Mouse (Mus musculus): ENCODE results near the gene Plau. TPM values are rescaled to one million over a fixed set of nuclear protein-coding genes. Genes with fewer than 3 reads are reported as not detected.

Plau gene
- polyA plus RNA-seq, 1 experiment from 2014 or later, result 0.83 TPM

DNA sequence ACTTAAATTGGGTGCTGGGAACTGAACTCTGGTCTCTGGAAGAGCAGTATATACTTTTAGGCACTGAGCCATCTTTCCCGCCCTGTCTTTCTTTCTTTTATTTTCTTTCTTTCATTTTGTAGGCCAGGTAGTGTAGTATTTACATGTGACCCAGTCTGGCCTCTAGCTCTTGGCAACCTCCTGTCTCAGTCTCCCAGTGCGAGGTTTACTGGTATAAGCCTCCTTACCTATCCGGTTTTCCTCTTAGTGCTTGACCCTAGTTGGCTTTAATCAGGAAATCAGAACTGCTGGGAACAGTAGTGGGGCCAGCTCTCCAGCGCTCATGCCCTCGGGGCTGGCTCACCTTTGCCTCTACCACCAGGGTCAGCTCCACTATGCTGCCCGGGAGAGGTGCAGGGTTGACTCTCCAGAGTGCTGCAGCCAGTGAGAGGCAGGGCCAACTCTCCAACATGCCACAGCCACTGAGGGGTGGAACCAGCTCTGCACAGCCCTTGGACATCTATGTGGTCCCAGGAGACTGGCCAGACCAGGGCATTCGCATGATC, 51.2 kb downstream of the Plau start:
- no peaks in the 10 kb centered on the region for H3K36me3 ChIP-seq (replicated peaks; ENCODE audit: insufficient read depth, low read length)
- H3K27ac ChIP-seq (ENCODE audit: low read depth), result no peak overlapping the region
- H3K4me1 ChIP-seq (ENCODE audit: insufficient read depth), result peaks cover 24% of the 10 kb centered on the region
- no peaks in the 10 kb centered on the region for H3K27me3 ChIP-seq (ENCODE audit: insufficient read depth, low read length)
- no peaks in the 10 kb centered on the region for H3K9me3 ChIP-seq (ENCODE audit: low read length)
- no peak for TF ChIP-seq EP300 (IDR thresholded peaks at IDR 0.05; ENCODE audit: low read depth)
- no peak for TF ChIP-seq CTCF (IDR thresholded peaks at IDR 0.05; ENCODE audit: low read depth)
- no peak for ATAC-seq
- no peak for DNase-seq
- no peak overlapping the region for H3K9ac ChIP-seq (replicated peaks)
- WGBS (ENCODE audit: insufficient replicate concordance), result 80% methylated on average over 7 of the region's 7 CpGs
- no peak overlapping the region for H3K4me2 ChIP-seq (ENCODE audit: low read depth, low read length)
- H3K4me3 ChIP-seq (ENCODE audit: low read depth, low read length), result no peak overlapping the region

DNA sequence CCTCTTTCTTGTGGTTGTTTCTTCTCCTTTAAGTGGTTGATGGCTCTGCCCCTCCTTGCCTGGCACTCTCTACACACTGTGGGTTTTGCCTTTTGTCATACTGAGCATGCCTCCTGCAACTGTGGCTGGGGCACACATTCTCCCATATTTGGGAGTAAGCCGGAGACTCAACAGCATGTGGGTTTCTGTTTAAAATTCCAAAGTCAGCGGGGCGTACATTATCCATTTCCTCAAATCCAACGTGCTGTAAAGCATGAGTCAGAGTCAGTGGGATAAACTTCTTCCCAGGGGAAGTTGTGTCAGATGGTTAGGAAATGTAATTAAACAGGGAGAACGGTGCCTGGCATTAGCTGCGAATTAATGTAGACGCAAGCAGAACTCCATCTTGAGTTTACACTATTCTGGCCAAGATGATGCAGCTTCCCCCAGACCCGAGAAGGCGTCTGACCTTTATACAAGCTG, 55.5 kb downstream of the Plau start:
- TF ChIP-seq EP300 (IDR thresholded peaks at IDR 0.05; ENCODE audit: low read depth) (no peak; the same call in 1 of the 2 replicates), CTCF (IDR thresholded peaks at IDR 0.05; ENCODE audit: low read depth) (no peak)
- peak; percentile 33; the same call in 1 of the 2 replicates for ATAC-seq
- WGBS (ENCODE audit: insufficient replicate concordance), result 54% methylated on average over 9 of the region's 9 CpGs
- H3K27ac ChIP-seq (ENCODE audit: low read depth), result no peak overlapping the region
- 0 out of 2 replicates have a peak, but pooled peaks cover 6% of the 10 kb centered on the region for H3K4me1 ChIP-seq (ENCODE audit: insufficient read depth)
- no peaks in the 10 kb centered on the region for H3K27me3 ChIP-seq (ENCODE audit: insufficient read depth, low read length)
- H3K36me3 ChIP-seq (replicated peaks; ENCODE audit: insufficient read depth, low read length), result no peaks in the 10 kb centered on the region
- H3K4me2 ChIP-seq (ENCODE audit: low read depth, low read length), result no peak overlapping the region
- no peaks in the 10 kb centered on the region for H3K9me3 ChIP-seq (ENCODE audit: low read length)
- no peak overlapping the region for H3K9ac ChIP-seq (replicated peaks)
- no peak for DNase-seq
- no peak overlapping the region for H3K4me3 ChIP-seq (ENCODE audit: low read depth, low read length)

Other genes starting within 250 kb of the Plau start
- gene Usp54, start 195.6 kb upstream of the Plau start, polyA plus RNA-seq (2015; fragmentation: Nextera tagmentation; extraction: Ambion mirVana), result 0.44 and 0.58 TPM in 2 replicates
- gene Myoz1, start 180.1 kb upstream of the Plau start, polyA plus RNA-seq (2015; fragmentation: Nextera tagmentation; extraction: Ambion mirVana), result 0.41 and 8.8 TPM in 2 replicates
- gene Synpo2l, start 168.3 kb upstream of the Plau start, polyA plus RNA-seq (2015; fragmentation: Nextera tagmentation; extraction: Ambion mirVana), result 0.05 and 0.38 TPM in 2 replicates
- 30.8 and 31.3 TPM in 2 replicates for gene Sec24c, start 162.4 kb upstream of the Plau start, polyA plus RNA-seq (2015; fragmentation: Nextera tagmentation; extraction: Ambion mirVana)
- 4.4 and 5.1 TPM in 2 replicates for gene Fut11, start 141.7 kb upstream of the Plau start, polyA plus RNA-seq (2015; fragmentation: Nextera tagmentation; extraction: Ambion mirVana)
- 88.5 and 91.7 TPM in 2 replicates for gene Chchd1, start 133.7 kb upstream of the Plau start, polyA plus RNA-seq (2015; fragmentation: Nextera tagmentation; extraction: Ambion mirVana)
- 5.3 and 6.4 TPM in 2 replicates for gene Zswim8, start 129.1 kb upstream of the Plau start, polyA plus RNA-seq (2015; fragmentation: Nextera tagmentation; extraction: Ambion mirVana)
- gene Ndst2, start 102.1 kb upstream of the Plau start, polyA plus RNA-seq (2015; fragmentation: Nextera tagmentation; extraction: Ambion mirVana), result 11.7 and 12.6 TPM in 2 replicates
- gene Camk2g, start 42.6 kb upstream of the Plau start, polyA plus RNA-seq (2015; fragmentation: Nextera tagmentation; extraction: Ambion mirVana), result 6.6 and 7.2 TPM in 2 replicates
- 9.3 and 11.6 TPM in 2 replicates for gene Vcl, start 92.7 kb downstream of the Plau start, polyA plus RNA-seq (2015; fragmentation: Nextera tagmentation; extraction: Ambion mirVana)
- gene Ap3m1, start 215.8 kb downstream of the Plau start, polyA plus RNA-seq (2015; fragmentation: Nextera tagmentation; extraction: Ambion mirVana), result 23.5 and 28.6 TPM in 2 replicates
- 467 and 475 TPM in 2 replicates for gene Adk, start 215.9 kb downstream of the Plau start, polyA plus RNA-seq (2015; fragmentation: Nextera tagmentation; extraction: Ambion mirVana)